Mouse (Mus musculus) layer of hippocampus, adult 18-20 months (tissue): Measurements from ENCODE around the gene Naa80. TPM values are rescaled to one million over a fixed set of nuclear protein-coding genes. Genes with fewer than 3 reads are reported as not detected.

Experiments
- DNase-seq, 2 experiments: peaks; one replicate each; pipeline ENCODE4 v3.0.0; 2022; ENCODE audit warnings: low spot score in 2 of 2
- total RNA-seq, 2 experiments: library from RNA; stranded (reverse); gene quantifications; 2 replicates each; pipeline ENCODE4 v1.2.3; 2021

The Naa80 gene
- total RNA-seq, 2 experiments from 2014 or later, result 10.7 to 13.5 TPM

GRCm38 (mm10) chr9:107612945-107613569, 34.4 kb downstream of the Naa80 start:
- DNase-seq, result no peak

GRCm38 (mm10) chr9:107615035-107615434, 36.3 kb downstream of the Naa80 start:
- DNase-seq, result no peak

GRCm38 (mm10) chr9:107617461-107617860, 38.8 kb downstream of the Naa80 start:
- no peak for DNase-seq

GRCm38 (mm10) chr9:107618098-107618497, 39.4 kb downstream of the Naa80 start:
- DNase-seq, result no peak

- no peak for DNase-seq
These were observed 40.3 kb downstream of the Naa80 start for GRCm38 (mm10) chr9:107618778-107619545.

GRCm38 (mm10) chr9:107619546-107619879, 40.8 kb downstream of the Naa80 start:
- no peak for DNase-seq

GRCm38 (mm10) chr9:107620954-107621353, 42.3 kb downstream of the Naa80 start:
- DNase-seq, result no peak

- DNase-seq, result no peak
These were observed 45.9 kb downstream of the Naa80 start for GRCm38 (mm10) chr9:107624539-107624938.

GRCm38 (mm10) chr9:107624951-107625350, 46.3 kb downstream of the Naa80 start:
- no peak for DNase-seq

GRCm38 (mm10) chr9:107625351-107626128, 46.9 kb downstream of the Naa80 start:
- no peak for DNase-seq

- DNase-seq, result no peak
These were observed 47.6 kb downstream of the Naa80 start for GRCm38 (mm10) chr9:107626158-107626843.

GRCm38 (mm10) chr9:107626844-107627277, 48.2 kb downstream of the Naa80 start:
- peak; percentile 61 to 83 for DNase-seq

- no peak for DNase-seq
These were observed 48.9 kb downstream of the Naa80 start for GRCm38 (mm10) chr9:107627387-107628255.

GRCm38 (mm10) chr9:107628721-107629410, 50.2 kb downstream of the Naa80 start:
- DNase-seq, result no peak

GRCm38 (mm10) chr9:107629411-107629730, 50.7 kb downstream of the Naa80 start:
- no peak for DNase-seq

GRCm38 (mm10) chr9:107629901-107630425, 51.3 kb downstream of the Naa80 start:
- DNase-seq, result no peak

GRCm38 (mm10) chr9:107630576-107630975, 51.9 kb downstream of the Naa80 start:
- DNase-seq, result peak in 1 of 2 experiments; percentile 51

GRCm38 (mm10) chr9:107631311-107631826, 52.7 kb downstream of the Naa80 start:
- DNase-seq, result no peak

- DNase-seq, result no peak
These were observed 53.2 kb downstream of the Naa80 start for GRCm38 (mm10) chr9:107631861-107632260.
